In genomic region chr4:45308046-45308445, GRCm38 (mm10) we compare ENCODE assay signal across 8 mouse cellular contexts. TPM values are rescaled to one million over a fixed set of nuclear protein-coding genes. Genes with fewer than 3 reads are reported as not detected.
DNase-seq lines count a peak whose midpoint lies in the region; ATAC-seq and TF ChIP-seq lines count a peak whose summit lies in the region.

No protein-coding gene starts in this region.

- WGBS in lung, adult 2 months: 25% methylated on average over 11 of the region's 11 CpGs
- 28% methylated on average over 11 of the region's 11 CpGs for WGBS in midbrain, postnatal 0 days

- peaks cover 29% of the 10 kb centered on the region for H3K36me3 ChIP-seq in midbrain, postnatal 0 days (ENCODE audit: insufficient read depth, low read length)

- no peak for TF ChIP-seq POLR2A in lung, adult 2 months (IDR thresholded peaks at IDR 0.05; ENCODE audit: borderline replicate concordance, extremely low read depth, low read depth, low read length)

- peak; percentile 18 to 43 for DNase-seq in cerebellum, postnatal 14 days
- no peak for DNase-seq in cerebellum, adult 11-12 months
- DNase-seq in lung, adult 2 months: no peak
- DNase-seq in lung, postnatal 25 days (ENCODE audit: low spot score): no peak
- DNase-seq in embryo, embryonic 11 days: peak; percentile 57
- peak; percentile 22 for DNase-seq in midbrain, postnatal 0 days (ENCODE audit: low spot score)
- DNase-seq in spleen, adult 12 weeks (ENCODE audit: low spot score): no peak
- no peak for DNase-seq in cerebellum, postnatal 36 days

- no peak overlapping the region for H3K4me3 ChIP-seq in lung, adult 2 months (replicated peaks; ENCODE audit: extremely low read depth, low read depth, low read length)
- H3K4me3 ChIP-seq in midbrain, postnatal 0 days (ENCODE audit: low read depth, low read length): no peak overlapping the region

- H3K27ac ChIP-seq in midbrain, postnatal 0 days (ENCODE audit: low read depth, low read length): no peak overlapping the region

- ATAC-seq in midbrain, postnatal 0 days (ENCODE audit: low FRiP score): no peak

- TF ChIP-seq CTCF in lung, adult 2 months (IDR thresholded peaks at IDR 0.05; ENCODE audit: insufficient read depth, low read length): peak; percentile 65
- peak; percentile 71 for TF ChIP-seq CTCF in midbrain, postnatal 0 days (IDR thresholded peaks at IDR 0.05)

- H3K9ac ChIP-seq in midbrain, postnatal 0 days (replicated peaks; ENCODE audit: low read length, poor library complexity, severe bottlenecking): no peak overlapping the region

- no peaks in the 10 kb centered on the region for H3K27me3 ChIP-seq in midbrain, postnatal 0 days (ENCODE audit: insufficient read depth, low read length)

- no peak overlapping the region for H3K4me2 ChIP-seq in midbrain, postnatal 0 days (ENCODE audit: low read depth, low read length, poor library complexity, severe bottlenecking)

- H3K9me3 ChIP-seq in midbrain, postnatal 0 days (ENCODE audit: low read length): no peaks in the 10 kb centered on the region

- no peaks in the 10 kb centered on the region for H3K4me1 ChIP-seq in lung, adult 2 months (ENCODE audit: control insufficient read depth, insufficient read depth, low read length)
- no peaks in the 10 kb centered on the region for H3K4me1 ChIP-seq in midbrain, postnatal 0 days (ENCODE audit: insufficient read depth, low read length)

RNA-seq across cellular contexts. Expression of gene Trmt10b, which starts 11.1 kb away (rescaled TPM):
- 1.9 and 3.0 TPM in 2 replicates for polyA plus RNA-seq in lung, adult 2 months (2012; rRNA removed)
- total RNA-seq in midbrain, postnatal 0 days (2014; rRNA removed): 9.7 and 12.5 TPM in 2 replicates
- polyA plus RNA-seq in midbrain, postnatal 0 days (2015; fragmentation: Nextera tagmentation; extraction: Ambion mirVana): 22.2 and 23.3 TPM in 2 replicates

RNA-seq across cellular contexts. Expression of gene Dcaf10, which starts 33.9 kb away (rescaled TPM):
- 14.7 and 28.0 TPM in 2 replicates for polyA plus RNA-seq in lung, adult 2 months (2012; rRNA removed)
- 29.0 and 62.5 TPM in 2 replicates for total RNA-seq in midbrain, postnatal 0 days (2014; rRNA removed)
- polyA plus RNA-seq in midbrain, postnatal 0 days (2015; fragmentation: Nextera tagmentation; extraction: Ambion mirVana): 9.0 and 10.1 TPM in 2 replicates

RNA-seq across cellular contexts. Expression of gene Exosc3, which starts 34.5 kb away (rescaled TPM):
- polyA plus RNA-seq in lung, adult 2 months (2012; rRNA removed): 20.6 and 22.2 TPM in 2 replicates
- total RNA-seq in midbrain, postnatal 0 days (2014; rRNA removed): 19.9 and 26.2 TPM in 2 replicates
- 21.3 and 24.3 TPM in 2 replicates for polyA plus RNA-seq in midbrain, postnatal 0 days (2015; fragmentation: Nextera tagmentation; extraction: Ambion mirVana)

Comparison
In these comparisons a context has a peak if more than half of its experiments do, and no peak if none do; other contexts are left out.
1. DNase-seq: peak in cerebellum, postnatal 14 days (2 of 2), embryo, embryonic 11 days (single experiment) and midbrain, postnatal 0 days (single experiment); none in cerebellum, adult 11-12 months (single experiment), lung, adult 2 months (single experiment), lung, postnatal 25 days (single experiment), spleen, adult 12 weeks (single experiment) and cerebellum, postnatal 36 days (0 of 2).